Mouse (Mus musculus): Measurements from ENCODE around the gene Pdzd11. TPM values are rescaled to one million over a fixed set of nuclear protein-coding genes. Genes with fewer than 3 reads are reported as not detected.

Pdzd11 gene
- polyA plus RNA-seq (2016; fragmentation: Nextera tagmentation; extraction: Ambion mirVana): 119 and 122 TPM in 2 replicates

- no peaks in the 10 kb centered on the region for H3K9me3 ChIP-seq
- WGBS: 19% methylated on average over 62 of the region's 62 CpGs
- 0 out of 2 replicates have a peak, but pooled peaks cover 6% of the 10 kb centered on the region for H3K27me3 ChIP-seq
- H3K9ac ChIP-seq: peak within 1 kb of the TSS; percentile 56
- peaks cover 8% of the 10 kb centered on the region; the same call in 1 of the 2 replicates for H3K36me3 ChIP-seq
- peak; percentile 99 for ATAC-seq (ENCODE audit: insufficient number of reproducible peaks, insufficient read depth, low FRiP score, low TSS enrichment)
- no peaks in the 10 kb centered on the region for H3K4me1 ChIP-seq
- H3K4me2 ChIP-seq (replicated peaks): peak within 1 kb of the TSS; percentile 61
- peak within 1 kb of the TSS; percentile 56 for H3K4me3 ChIP-seq
- H3K27ac ChIP-seq: peak within 1 kb of the TSS; percentile 84
Measured at GRCm38 (mm10) chrX:100625802-100626793, at the start of gene Pdzd11. Gene Pdzd11, minus strand, starts transcription at chrX:100626568.

- WGBS: 81% methylated on average over 2 of the region's 2 CpGs
- no peak overlapping the region for H3K27ac ChIP-seq
- H3K27me3 ChIP-seq: 0 out of 2 replicates have a peak, but pooled peaks cover 9% of the 10 kb centered on the region
- H3K4me3 ChIP-seq: no peak overlapping the region
- no peak overlapping the region for H3K4me2 ChIP-seq (replicated peaks)
- H3K36me3 ChIP-seq: no peaks in the 10 kb centered on the region
- no peak overlapping the region for H3K9ac ChIP-seq
- no peak for ATAC-seq (ENCODE audit: insufficient number of reproducible peaks, insufficient read depth, low FRiP score, low TSS enrichment)
- H3K9me3 ChIP-seq: no peaks in the 10 kb centered on the region
- H3K4me1 ChIP-seq: no peaks in the 10 kb centered on the region
Measured at GRCm38 (mm10) chrX:100664825-100665224, 38.5 kb upstream of the Pdzd11 start.

GRCm38 (mm10) chrX:100652848-100653247 lies 26.5 kb upstream of the Pdzd11 start:
- H3K9ac ChIP-seq: no peak overlapping the region
- H3K4me1 ChIP-seq: no peaks in the 10 kb centered on the region
- H3K36me3 ChIP-seq: no peaks in the 10 kb centered on the region
- H3K4me2 ChIP-seq (replicated peaks): no peak overlapping the region
- no peaks in the 10 kb centered on the region for H3K27me3 ChIP-seq
- H3K27ac ChIP-seq: no peak overlapping the region
- no peak for ATAC-seq (ENCODE audit: insufficient number of reproducible peaks, insufficient read depth, low FRiP score, low TSS enrichment)
- no peaks in the 10 kb centered on the region for H3K9me3 ChIP-seq
- no peak overlapping the region for H3K4me3 ChIP-seq

- H3K4me3 ChIP-seq: no peak overlapping the region
- no peak overlapping the region for H3K4me2 ChIP-seq (replicated peaks)
- H3K4me1 ChIP-seq: no peaks in the 10 kb centered on the region
- H3K27ac ChIP-seq: no peak overlapping the region
- 0 out of 2 replicates have a peak, but pooled peaks cover 10% of the 10 kb centered on the region for H3K36me3 ChIP-seq
- H3K9ac ChIP-seq: no peak overlapping the region
- H3K9me3 ChIP-seq: no peaks in the 10 kb centered on the region
- 94% methylated on average over 8 of the region's 8 CpGs for WGBS
- ATAC-seq (ENCODE audit: insufficient number of reproducible peaks, insufficient read depth, low FRiP score, low TSS enrichment): no peak
- no peaks in the 10 kb centered on the region for H3K27me3 ChIP-seq
Measured at GRCm38 (mm10) chrX:100638477-100638876, 12.1 kb upstream of the Pdzd11 start.

GRCm38 (mm10) chrX:100629076-100629475 lies 2.7 kb upstream of the Pdzd11 start:
- 0 out of 2 replicates have a peak, but pooled peaks cover 6% of the 10 kb centered on the region for H3K27me3 ChIP-seq
- H3K4me2 ChIP-seq (replicated peaks): no peak overlapping the region

GRCm38 (mm10) chrX:100625546-100625801 lies 894 bp downstream of the Pdzd11 start, which contains the start of gene Kif4:
Gene Kif4, plus strand, starts transcription at chrX:100625737.
- peak within 1 kb of the TSS; percentile 56 for H3K9ac ChIP-seq
- H3K36me3 ChIP-seq: peaks cover 8% of the 10 kb centered on the region; the same call in 1 of the 2 replicates
- H3K27me3 ChIP-seq: 0 out of 2 replicates have a peak, but pooled peaks cover 6% of the 10 kb centered on the region
- ATAC-seq (ENCODE audit: insufficient number of reproducible peaks, insufficient read depth, low FRiP score, low TSS enrichment): no peak
- H3K4me1 ChIP-seq: no peaks in the 10 kb centered on the region
- H3K27ac ChIP-seq: peak within 1 kb of the TSS; percentile 84
- no peaks in the 10 kb centered on the region for H3K9me3 ChIP-seq
- peak within 1 kb of the TSS; percentile 56 for H3K4me3 ChIP-seq
- H3K4me2 ChIP-seq (replicated peaks): peak within 1 kb of the TSS; percentile 61
- WGBS: 18% methylated on average over 3 of the region's 3 CpGs

More at GRCm38 (mm10) chrX:100629076-100629475, 2.7 kb upstream of the Pdzd11 start:
- no peak overlapping the region for H3K4me3 ChIP-seq
- no peak for ATAC-seq (ENCODE audit: insufficient number of reproducible peaks, insufficient read depth, low FRiP score, low TSS enrichment)
- no peaks in the 10 kb centered on the region for H3K4me1 ChIP-seq
- no peak overlapping the region for H3K9ac ChIP-seq
- H3K9me3 ChIP-seq: no peaks in the 10 kb centered on the region
- H3K27ac ChIP-seq: no peak overlapping the region
- 78% methylated on average over 2 of the region's 2 CpGs for whole genome bisulfite sequencing
- H3K36me3 ChIP-seq: no peaks in the 10 kb centered on the region

GRCm38 (mm10) chrX:100625146-100625545 lies 1.2 kb downstream of the Pdzd11 start:
- Histone ChIP-seq H3K9me3 (no peaks in the 10 kb centered on the region), H3K4me2 (replicated peaks) (peak overlapping the region; percentile 51), H3K9ac (0 out of 2 replicates have a peak overlapping the region, but pooled peaks have one; percentile 24), H3K36me3 (peaks cover 8% of the 10 kb centered on the region; the same call in 1 of the 2 replicates), H3K27ac (no peak overlapping the region), H3K27me3 (0 out of 2 replicates have a peak, but pooled peaks cover 6% of the 10 kb centered on the region), H3K4me1 (no peaks in the 10 kb centered on the region), H3K4me3 (peak overlapping the region; percentile 56)
- WGBS: 44% methylated on average over 7 of the region's 7 CpGs
- ATAC-seq (ENCODE audit: insufficient number of reproducible peaks, insufficient read depth, low FRiP score, low TSS enrichment): no peak

GRCm38 (mm10) chrX:100624242-100624641 lies 2.1 kb downstream of the Pdzd11 start:
- WGBS: 91% methylated on average over 4 of the region's 4 CpGs
- H3K9ac ChIP-seq: no peak overlapping the region
- no peak overlapping the region for H3K27ac ChIP-seq
- H3K4me2 ChIP-seq (replicated peaks): no peak overlapping the region
- H3K27me3 ChIP-seq: 0 out of 2 replicates have a peak, but pooled peaks cover 6% of the 10 kb centered on the region
- no peak overlapping the region for H3K4me3 ChIP-seq
- ATAC-seq (ENCODE audit: insufficient number of reproducible peaks, insufficient read depth, low FRiP score, low TSS enrichment): no peak
- H3K9me3 ChIP-seq: no peaks in the 10 kb centered on the region
- H3K4me1 ChIP-seq: no peaks in the 10 kb centered on the region
- peaks cover 8% of the 10 kb centered on the region; the same call in 1 of the 2 replicates for H3K36me3 ChIP-seq

- ATAC-seq (ENCODE audit: insufficient number of reproducible peaks, insufficient read depth, low FRiP score, low TSS enrichment): no peak
- 0 out of 2 replicates have a peak, but pooled peaks cover 18% of the 10 kb centered on the region for H3K27me3 ChIP-seq
- no peak overlapping the region for H3K27ac ChIP-seq
- 74% methylated on average over 2 of the region's 2 CpGs for WGBS
- H3K9ac ChIP-seq: no peak overlapping the region
- no peak overlapping the region for H3K4me3 ChIP-seq
- H3K4me2 ChIP-seq (replicated peaks): no peak overlapping the region
- H3K36me3 ChIP-seq: peaks cover 8% of the 10 kb centered on the region; the same call in 1 of the 2 replicates
- no peaks in the 10 kb centered on the region for H3K4me1 ChIP-seq
- no peaks in the 10 kb centered on the region for H3K9me3 ChIP-seq
Measured at GRCm38 (mm10) chrX:100621366-100621765, 5.0 kb downstream of the Pdzd11 start.

- Histone ChIP-seq H3K9me3 (no peaks in the 10 kb centered on the region), H3K27me3 (0 out of 2 replicates have a peak, but pooled peaks cover 11% of the 10 kb centered on the region), H3K4me2 (replicated peaks) (no peak overlapping the region), H3K4me1 (no peaks in the 10 kb centered on the region), H3K36me3 (peaks cover 8% of the 10 kb centered on the region; the same call in 1 of the 2 replicates), H3K4me3 (no peak overlapping the region), H3K9ac (no peak overlapping the region), H3K27ac (no peak overlapping the region)
- 66% methylated on average over 3 of the region's 3 CpGs for WGBS
- no peak for ATAC-seq (ENCODE audit: insufficient number of reproducible peaks, insufficient read depth, low FRiP score, low TSS enrichment)
Measured at GRCm38 (mm10) chrX:100618488-100618887, 7.9 kb downstream of the Pdzd11 start.

- Histone ChIP-seq H3K36me3 (no peaks in the 10 kb centered on the region), H3K9ac (no peak within 1 kb of the TSS), H3K4me2 (replicated peaks) (no peak within 1 kb of the TSS), H3K9me3 (no peaks in the 10 kb centered on the region), H3K27me3 (no peaks in the 10 kb centered on the region; the same call in 1 of the 2 replicates), H3K27ac (no peak within 1 kb of the TSS), H3K4me1 (no peaks in the 10 kb centered on the region), H3K4me3 (no peak within 1 kb of the TSS)
- ATAC-seq (ENCODE audit: insufficient number of reproducible peaks, insufficient read depth, low FRiP score, low TSS enrichment): no peak
- 83% methylated on average over 1 of the region's 1 CpGs for WGBS
Measured at GRCm38 (mm10) chrX:100605314-100605713, 21.1 kb downstream of the Pdzd11 start, which contains the start of gene Arr3. Gene Arr3, plus strand, starts transcription at chrX:100605497.

All from embryonic facial prominence, embryonic 12.5 days (tissue).